Mouse (Mus musculus) bone marrow, adult 2 months (tissue): Measurements from ENCODE around the gene Vmn2r87. TPM values are rescaled to one million over a fixed set of nuclear protein-coding genes. Genes with fewer than 3 reads are reported as not detected.
A peak's percentile ranks its signal among the peaks of the same experiment; 100 is the strongest.
"Not testable (repeated sequence)": the region's sequence is repeated elsewhere in the genome, so short reads cannot be mapped to it uniquely, and the experiment has no call there.

Source experiments
- H3K27ac ChIP-seq: fragments of 200-500 bp; 2 replicates; pipeline ENCODE4 v1.5.1; 2012; ENCODE audit warnings: low read depth, mild to moderate bottlenecking, control low read depth, inconsistent platforms, low read length; ENCODE audit not compliant: control insufficient read depth, poor library complexity, insufficient read depth
- H3K4me1 ChIP-seq: fragments of 200-500 bp; 2 replicates; pipeline ENCODE4 v1.6.1; 2011; ENCODE audit warnings: low read length; ENCODE audit not compliant: control insufficient read depth, insufficient read depth
- H3K4me3 ChIP-seq: fragments of 200-500 bp; replicated peaks from 2 replicates; pipeline ENCODE3; 2011; ENCODE audit warnings: mild to moderate bottlenecking, low read depth, low read length, control low read depth; ENCODE audit not compliant: control insufficient read depth
- CTCF ChIP-seq: fragments of 200-500 bp; IDR thresholded peaks from 2 replicates; pipeline ENCODE4 v1.5.1; 2011; ENCODE audit warnings: low read length, control low read depth; ENCODE audit not compliant: control insufficient read depth, insufficient read depth
- POLR2A ChIP-seq: fragments of 200-500 bp; IDR thresholded peaks from 2 replicates; pipeline ENCODE4 v1.6.1; 2011; ENCODE audit warnings: low read depth, mild to moderate bottlenecking, control low read depth, low read length, borderline replicate concordance; ENCODE audit not compliant: control insufficient read depth
- WGBS: fragments of 180-500 bp; shearing (Covaris S2); methylation state at CpG from one replicate; pipeline ENCODE4 v1.1.7; 2018; 5-methylcytosine and 5-hydroxymethylcytosine counted together
- polyA plus RNA-seq: library from polyadenylated mRNA; stranded (reverse); fragments of >200 nt; gene quantifications from 2 replicates; pipeline ENCODE4 v1.2.4, GENCODE M21; 2011; ENCODE audit warnings: low replicate concordance; ENCODE audit not compliant: missing spikeins, insufficient read depth, insufficient read length

The Vmn2r87 gene
- polyA plus RNA-seq = not detected in 2 replicates

DNA sequence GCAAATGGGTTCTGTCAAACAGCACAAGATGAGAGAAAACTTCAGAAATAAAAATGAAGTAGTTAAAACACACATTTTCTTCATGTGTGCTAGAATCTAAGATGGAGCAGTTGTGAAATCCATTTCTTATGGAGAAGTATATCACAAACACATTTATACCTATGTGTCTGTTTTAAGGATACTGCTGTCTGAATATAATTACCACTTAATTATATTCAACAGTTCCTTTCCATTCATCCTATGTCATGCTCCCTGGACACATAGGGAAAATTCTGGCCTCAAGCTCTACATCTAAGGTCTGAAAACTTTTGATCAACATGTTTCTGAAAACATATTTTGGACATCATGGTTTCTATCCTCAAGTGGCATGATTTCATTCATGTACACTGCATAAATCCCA, at the start of gene Vmn2r87:
Gene Vmn2r87, minus strand, starts transcription at position 101 of the 400 bp plus-strand sequence.
- no peaks in the 10 kb centered on the region for H3K4me1 ChIP-seq
- no peak within 1 kb of the TSS for H3K4me3 ChIP-seq
- TF ChIP-seq CTCF (no peak), POLR2A (no peak)
- no peak within 1 kb of the TSS for H3K27ac ChIP-seq

DNA sequence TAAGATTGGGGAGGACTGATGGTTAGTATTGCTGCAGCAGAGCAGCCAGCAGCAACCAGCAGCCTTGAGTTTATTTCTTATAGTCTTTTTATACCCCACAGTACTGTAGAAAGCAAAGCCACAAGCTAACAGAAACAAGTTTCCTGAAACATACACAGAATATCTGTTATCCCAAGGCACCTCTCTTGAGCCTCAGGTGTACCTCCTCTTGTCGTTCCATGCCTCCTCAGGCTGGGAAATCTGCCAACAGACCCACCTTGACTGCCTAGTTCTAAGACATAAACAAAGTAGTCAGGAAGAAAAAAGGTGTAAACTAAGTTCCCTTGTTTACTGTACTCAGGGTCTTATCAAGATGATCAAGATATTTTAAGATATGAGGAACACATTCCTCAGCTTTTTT, 47.1 kb upstream of the Vmn2r87 start:
- not testable (repeated sequence) for H3K4me1 ChIP-seq, H3K27ac ChIP-seq, H3K4me3 ChIP-seq
- WGBS = 43% methylated on average over 1 of the region's 1 CpGs

DNA sequence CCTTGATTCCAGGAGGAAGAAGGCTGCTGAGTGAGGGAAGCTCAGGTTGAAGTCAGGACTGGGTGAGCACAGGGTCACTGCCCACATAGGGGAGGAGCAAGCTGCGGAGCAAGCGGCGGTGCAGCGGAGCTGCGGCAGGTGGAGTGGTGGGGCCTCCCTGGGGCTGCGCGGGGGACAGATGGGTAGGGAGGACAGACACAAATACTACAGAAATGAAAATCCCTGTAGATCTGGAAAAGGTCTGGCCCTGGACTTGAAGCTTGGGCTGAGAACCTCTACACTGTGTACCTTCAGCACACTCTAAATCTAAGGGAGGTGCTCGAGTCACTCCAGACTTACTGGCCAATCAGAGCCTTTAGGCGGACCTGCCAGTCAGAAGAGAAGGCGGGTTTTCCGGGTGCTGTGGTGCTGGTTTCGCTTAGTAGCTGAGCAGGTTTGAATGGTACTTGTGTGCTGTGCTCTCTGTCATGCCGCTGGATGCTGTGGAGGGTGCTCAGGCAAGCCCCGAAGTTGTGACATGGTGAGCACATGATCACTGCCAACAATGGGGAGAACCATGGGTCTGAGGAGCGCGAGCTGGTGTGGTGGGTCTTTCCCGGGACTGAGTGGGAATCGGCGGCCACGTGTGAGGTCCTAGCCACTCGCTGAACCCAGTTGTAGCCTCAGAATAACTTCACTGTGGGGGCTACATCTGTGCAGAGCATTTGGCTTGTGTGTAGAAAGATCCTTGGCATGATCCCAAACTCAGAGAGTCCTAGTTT, 44.9 kb upstream of the Vmn2r87 start:
- 2% methylated on average over 21 of the region's 21 CpGs for WGBS
- H3K4me3 ChIP-seq = peak overlapping the region; percentile 79
- H3K27ac ChIP-seq, H3K4me1 ChIP-seq: not testable (repeated sequence)

DNA sequence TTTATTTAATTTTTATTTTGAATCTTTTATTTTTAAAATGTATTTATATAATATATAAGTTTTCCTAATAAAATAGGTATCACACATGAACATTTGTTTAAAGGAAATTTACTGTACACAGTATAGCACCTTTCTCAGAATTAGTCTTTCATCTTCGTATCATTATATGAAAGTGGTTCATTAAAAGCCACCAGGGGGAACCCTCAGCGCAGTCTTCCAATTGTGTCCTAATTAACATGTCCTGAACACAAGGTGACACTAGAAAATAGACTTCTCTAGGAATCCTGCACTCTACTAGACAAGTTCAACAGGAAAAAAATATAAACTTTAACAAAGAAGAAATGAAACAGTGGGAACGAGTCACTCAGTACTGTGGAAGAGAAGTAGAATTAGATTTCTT, 38.9 kb upstream of the Vmn2r87 start:
- H3K27ac ChIP-seq = no peak overlapping the region
- no peaks in the 10 kb centered on the region for H3K4me1 ChIP-seq
- 50% methylated on average over 3 of the region's 3 CpGs for WGBS
- H3K4me3 ChIP-seq = no peak overlapping the region
- TF ChIP-seq POLR2A (no peak), CTCF (no peak)

GRCm38 (mm10) chr10:130527926-130528325, 30.7 kb upstream of the Vmn2r87 start:
- Histone ChIP-seq H3K4me3 (no peak overlapping the region), H3K27ac (no peak overlapping the region), H3K4me1 (no peaks in the 10 kb centered on the region)
- TF ChIP-seq CTCF = no peak
- no peak for TF ChIP-seq POLR2A
- WGBS = 84% methylated on average over 10 of the region's 10 CpGs

- WGBS = 3% methylated on average over 36 of the region's 36 CpGs
- H3K4me3 ChIP-seq = no peak overlapping the region
Measured at GRCm38 (mm10) chr10:130470311-130470760, 26.9 kb downstream of the Vmn2r87 start.

DNA sequence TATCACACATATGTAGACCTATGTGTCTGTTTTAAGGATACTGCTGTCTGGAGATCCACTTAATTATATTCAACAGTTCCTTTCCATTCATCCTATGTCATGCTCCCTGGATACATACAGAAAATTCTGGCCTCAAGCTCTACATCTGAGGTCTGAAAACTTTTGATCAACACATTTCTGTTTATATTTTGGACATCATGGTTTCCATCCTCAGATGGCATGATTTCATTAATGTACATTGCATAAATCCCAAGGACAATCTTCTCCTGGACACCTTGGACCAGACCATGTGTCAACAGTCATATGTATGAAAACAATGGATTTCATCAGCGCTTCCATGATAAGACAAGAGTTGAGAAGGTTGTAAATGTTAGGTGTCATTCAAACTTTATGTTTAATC, 41.2 kb downstream of the Vmn2r87 start, which contains the start of gene Vmn2r86:
Gene Vmn2r86, minus strand, starts transcription at position 101 of the 400 bp plus-strand sequence.
- H3K4me1 ChIP-seq, H3K27ac ChIP-seq, H3K4me3 ChIP-seq: not testable (repeated sequence)
- WGBS = 68% methylated on average over 1 of the region's 1 CpGs

More at GRCm38 (mm10) chr10:130470311-130470760, 26.9 kb downstream of the Vmn2r87 start:
- TF ChIP-seq POLR2A (no peak), CTCF (no peak)
- Histone ChIP-seq H3K27ac (no peak overlapping the region), H3K4me1 (no peaks in the 10 kb centered on the region)

DNA sequence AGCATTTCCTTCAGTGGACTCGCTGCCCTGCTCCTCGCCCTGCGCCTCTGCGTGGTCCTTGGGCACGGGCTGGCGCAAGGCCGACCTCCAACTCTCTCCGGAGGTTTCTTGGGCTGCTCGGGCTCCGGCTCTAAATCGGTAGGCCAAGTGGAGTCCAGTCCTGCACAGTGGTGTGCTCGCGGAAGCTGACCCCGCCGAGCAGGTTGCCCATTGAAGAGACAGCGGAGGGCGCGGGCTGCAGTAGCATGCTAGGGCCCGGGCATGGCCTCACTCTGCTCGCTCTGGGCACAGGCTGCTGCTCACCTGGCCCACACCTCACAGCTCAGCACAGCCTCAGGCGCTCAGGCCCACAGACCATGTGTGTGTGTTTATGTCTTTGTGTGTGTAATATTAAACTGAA, 52.4 kb downstream of the Vmn2r87 start:
- Histone ChIP-seq H3K27ac (no peak overlapping the region), H3K4me3 (no peak overlapping the region), H3K4me1 (no peaks in the 10 kb centered on the region)
- no peak for TF ChIP-seq CTCF
- no peak for TF ChIP-seq POLR2A
- 85% methylated on average over 21 of the region's 21 CpGs for whole genome bisulfite sequencing

GRCm38 (mm10) chr10:130434185-130434898, 62.9 kb downstream of the Vmn2r87 start:
- 76% methylated on average over 11 of the region's 11 CpGs for WGBS
- not testable (repeated sequence) for H3K4me1 ChIP-seq, H3K27ac ChIP-seq, H3K4me3 ChIP-seq

DNA sequence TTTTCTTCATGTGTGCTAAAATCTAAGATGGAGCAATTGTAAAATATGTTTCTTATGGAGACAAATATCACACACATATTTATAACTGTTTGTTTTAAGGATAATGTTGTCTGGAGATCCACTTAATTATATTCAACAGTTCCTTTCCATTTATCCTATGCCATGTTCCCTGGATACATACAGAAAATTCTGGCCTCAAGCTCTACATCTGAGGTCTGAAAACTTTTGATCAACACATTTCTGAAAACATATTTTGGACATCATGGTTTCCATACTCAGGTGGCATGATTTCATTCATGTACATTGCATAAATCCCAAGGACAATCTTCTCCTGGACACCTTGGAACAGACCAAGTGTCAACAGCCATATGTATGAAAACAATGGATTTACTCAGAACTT, 67.6 kb downstream of the Vmn2r87 start, which contains the start of gene Vmn2r85:
Gene Vmn2r85, minus strand, starts transcription at position 101 of the 400 bp plus-strand sequence.
- H3K27ac ChIP-seq, H3K4me3 ChIP-seq, H3K4me1 ChIP-seq: not testable (repeated sequence)

DNA sequence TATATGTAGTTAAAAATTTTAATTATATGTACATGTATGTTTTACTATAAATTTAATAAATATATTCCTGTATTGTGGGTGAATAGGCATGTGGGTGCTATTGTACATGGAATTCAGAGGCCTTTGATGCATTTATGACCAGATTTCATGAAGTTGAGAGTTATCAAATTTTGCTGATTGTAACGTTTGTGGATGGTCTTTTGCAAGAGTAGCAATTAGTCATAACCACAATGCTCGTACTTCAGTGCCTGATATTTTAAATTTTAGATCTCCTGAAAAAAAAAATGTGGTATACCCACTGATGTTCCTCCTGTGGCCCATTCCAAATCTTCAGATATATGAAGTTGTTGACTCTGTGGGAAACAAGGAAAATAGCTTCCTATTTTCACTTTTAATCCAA, 74.8 kb downstream of the Vmn2r87 start:
- H3K4me1 ChIP-seq, H3K4me3 ChIP-seq, H3K27ac ChIP-seq: not testable (repeated sequence)
- WGBS = 34% methylated on average over 2 of the region's 2 CpGs
